Mouse (Mus musculus) kidney, adult 18-20 months (tissue): ENCODE results near the gene Vmn2r73.
"Not testable (repeated sequence)": the region's sequence is repeated elsewhere in the genome, so short reads cannot be mapped to it uniquely, and the experiment has no call there.

Experiments used
- DNase-seq: peaks from one replicate; pipeline ENCODE4 v3.0.0; 2021

Vmn2r73 gene

DNA sequence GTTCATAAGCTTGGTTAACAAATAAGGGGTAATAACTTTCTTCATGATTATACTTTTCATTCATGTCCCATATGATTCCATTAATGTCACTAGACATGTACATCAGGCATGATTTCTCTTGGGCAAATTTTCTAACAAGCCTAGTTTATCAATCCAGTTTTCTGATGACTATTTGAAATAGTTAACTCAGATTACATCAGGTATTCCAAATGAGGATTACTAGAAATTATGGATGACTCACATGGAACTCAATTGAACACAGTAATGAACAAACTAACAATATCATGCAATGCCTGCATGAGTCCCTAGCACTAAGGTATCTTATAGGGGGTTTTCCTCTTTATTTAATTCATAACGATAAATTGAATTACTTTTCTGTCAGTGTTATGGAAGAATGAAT is at the start of gene Vmn2r73:
Vmn2r73 (minus strand) TSS at position 101 of the 400 bp plus-strand sequence.
- no peak for DNase-seq

DNA sequence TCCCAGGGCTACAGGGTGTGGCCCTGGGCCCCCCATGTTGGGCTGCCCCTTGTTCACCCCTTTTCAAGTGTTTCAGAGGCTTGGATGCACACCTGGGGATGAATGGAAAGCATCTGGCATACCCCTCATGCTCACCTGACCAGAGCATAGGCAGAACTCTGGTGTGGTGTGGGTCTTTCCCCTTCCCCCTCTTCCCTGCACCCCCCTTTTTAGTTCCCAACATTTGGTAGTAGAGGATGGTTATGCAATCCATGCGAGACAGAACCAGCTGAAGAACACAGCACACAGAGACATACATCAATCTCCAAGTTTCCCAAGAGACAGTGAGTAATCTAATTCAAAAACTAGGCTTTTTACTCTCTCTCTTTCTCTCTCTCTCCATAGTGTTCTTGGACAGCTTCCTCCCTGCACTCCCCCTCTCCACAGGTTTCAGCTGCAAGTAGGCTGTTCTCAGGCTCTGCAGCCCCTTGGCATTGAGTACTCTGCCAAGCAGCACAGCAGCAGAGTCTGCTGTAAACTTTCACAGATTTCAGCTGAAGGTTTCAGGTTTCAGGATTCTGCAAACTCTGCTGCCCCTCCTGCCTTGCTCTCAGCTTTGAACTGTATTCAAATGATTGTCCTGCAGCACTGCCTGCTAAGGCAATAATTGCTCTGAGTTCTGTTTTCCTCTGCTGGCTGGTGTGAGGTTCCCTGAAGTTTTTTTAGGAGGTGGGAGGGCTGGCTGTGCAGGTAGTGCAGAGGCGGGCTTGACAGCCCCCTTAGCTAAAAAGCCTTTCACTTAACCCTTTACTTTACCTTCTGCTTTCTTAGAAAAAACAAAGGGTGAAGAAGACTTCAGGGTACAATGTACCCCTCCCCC is 35.7 kb downstream of the Vmn2r73 start:
- no peak for DNase-seq

DNA sequence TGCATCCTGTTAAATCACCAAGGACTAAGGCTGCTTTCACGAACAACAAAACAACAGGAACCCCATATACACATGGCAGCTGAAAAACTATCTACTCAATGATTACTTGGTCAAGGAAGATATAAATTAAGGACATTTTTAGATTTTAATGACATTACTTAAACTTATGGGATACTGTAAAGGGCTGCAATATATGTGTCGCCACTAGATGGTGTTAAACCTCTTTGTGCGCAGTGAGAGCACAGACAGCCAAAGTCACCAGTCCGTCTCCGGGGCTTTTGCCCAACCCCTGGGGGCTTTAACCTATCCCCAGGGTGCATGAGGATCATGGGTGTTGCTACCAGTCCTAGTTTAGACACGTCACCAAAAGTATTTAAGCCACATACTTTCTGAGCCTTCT is 58.0 kb downstream of the Vmn2r73 start:
- not testable (repeated sequence) for DNase-seq
